Mouse (Mus musculus) layer of hippocampus, postnatal 25 days (tissue): ENCODE measurements around the gene Ccdc7a. TPM values are rescaled to one million over a fixed set of nuclear protein-coding genes. Genes with fewer than 3 reads are reported as not detected.
A peak's percentile ranks its signal among the peaks of the same experiment; 100 is the strongest.

Source experiments
- DNase-seq, 2 experiments: peaks; one replicate each; pipeline ENCODE4 v3.0.0; 2022; ENCODE audit warnings: mixed read lengths in 2 of 2, low spot score in 1 of 2; ENCODE audit errors: extremely low spot score in 1 of 2
- total RNA-seq, 2 experiments: library from RNA; stranded (reverse); gene quantifications; 2 replicates each; pipeline ENCODE4 v1.2.3; 2021

Gene Ccdc7a
- total RNA-seq, 2 experiments from 2014 or later = not detected

DNA sequence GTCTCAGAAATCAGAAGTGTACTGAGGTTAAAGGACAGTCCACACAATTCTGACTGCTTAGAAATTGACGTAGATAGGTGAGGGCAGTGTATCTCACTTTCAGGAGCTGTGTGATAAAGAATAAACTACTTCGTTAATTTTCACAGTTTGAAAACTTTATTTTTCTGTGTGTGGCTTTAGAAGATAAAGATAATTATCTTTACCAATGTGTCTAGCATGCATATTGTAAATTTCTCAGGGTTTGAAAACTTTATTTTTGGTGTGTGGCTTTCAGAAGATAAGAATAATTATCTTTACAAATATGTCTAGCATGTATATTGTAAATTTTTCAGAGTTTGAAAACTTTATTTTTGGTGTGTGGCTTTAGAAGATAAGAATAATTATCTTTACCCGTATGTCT lies 376.6 kb downstream of the Ccdc7a start:
- no peak for DNase-seq

DNA sequence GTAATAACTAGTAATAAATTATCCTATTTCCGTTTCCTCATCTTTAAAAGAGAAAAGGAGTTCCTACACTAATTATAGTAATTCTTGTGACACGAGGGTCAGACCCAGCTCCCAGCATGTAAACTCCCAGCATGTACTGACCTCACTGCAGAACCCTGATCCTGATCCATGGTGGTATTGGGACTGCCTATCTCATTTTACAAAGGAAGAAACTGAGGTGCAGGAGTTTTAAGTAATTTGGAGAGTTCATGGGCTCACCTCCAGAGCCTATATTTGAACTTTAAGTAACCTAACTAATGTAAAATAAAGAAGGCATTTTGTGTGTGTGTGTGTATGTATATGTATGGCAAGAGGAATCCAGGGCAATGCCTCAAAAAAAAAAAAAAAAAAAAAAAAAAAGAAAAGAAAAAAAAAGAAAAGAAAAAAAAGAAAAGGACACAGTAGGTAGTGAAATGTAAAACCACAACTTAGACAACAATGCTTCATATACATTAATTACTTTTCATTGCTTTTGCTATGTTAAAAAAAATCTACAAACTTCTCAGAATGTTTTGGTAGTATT lies 378.8 kb downstream of the Ccdc7a start:
- DNase-seq = no peak

DNA sequence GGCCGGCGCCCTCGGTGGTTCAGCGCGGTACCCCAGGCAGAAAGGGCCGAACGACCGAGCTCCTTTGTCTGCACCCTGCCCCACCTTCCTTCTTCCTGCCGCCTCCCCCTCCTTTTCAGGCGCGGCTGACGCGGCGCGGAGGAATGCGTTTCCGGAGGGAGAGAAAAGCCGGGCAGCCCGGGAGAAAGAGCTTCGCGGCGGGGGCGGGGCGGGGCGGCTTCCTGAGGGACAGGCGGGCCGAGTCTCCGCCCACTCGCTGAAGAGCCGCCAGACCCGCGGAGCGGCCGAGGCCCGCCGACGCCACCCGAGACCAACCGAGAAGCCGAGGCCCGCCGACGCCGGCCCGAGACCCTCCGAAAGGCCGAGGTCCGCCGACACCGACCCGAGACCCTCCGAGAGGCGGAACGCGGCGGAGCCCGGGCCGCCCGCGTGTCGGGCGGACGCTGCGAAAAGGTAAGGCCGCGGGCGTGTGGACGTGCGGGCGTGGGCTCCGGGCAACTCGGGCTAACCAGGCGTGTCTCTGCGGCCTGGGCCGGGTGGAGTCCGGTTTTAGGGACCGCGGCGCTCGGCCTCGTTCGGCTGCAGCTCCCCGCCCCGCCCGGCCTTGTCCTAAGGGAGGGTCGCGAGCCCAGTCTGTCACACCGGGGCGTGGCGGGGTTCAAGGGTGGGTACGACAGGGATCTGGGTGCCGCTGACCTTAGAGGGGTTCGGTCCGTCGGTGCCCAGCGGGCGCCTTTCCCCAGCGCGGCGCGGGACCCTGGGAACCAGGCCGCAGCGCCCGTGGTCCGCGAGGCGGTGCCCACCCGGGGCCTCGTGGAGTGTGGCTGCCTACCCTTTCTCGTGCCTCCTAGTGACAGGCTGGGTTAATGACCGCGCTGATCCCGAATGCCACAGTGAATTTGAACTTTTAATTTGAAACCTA lies 379.5 kb downstream of the Ccdc7a start, which contains the start of gene Itgb1:
Itgb1 (plus strand) TSS at position 148 of the 922 bp plus-strand sequence.
- peak; percentile 78 to 88 for DNase-seq

DNA sequence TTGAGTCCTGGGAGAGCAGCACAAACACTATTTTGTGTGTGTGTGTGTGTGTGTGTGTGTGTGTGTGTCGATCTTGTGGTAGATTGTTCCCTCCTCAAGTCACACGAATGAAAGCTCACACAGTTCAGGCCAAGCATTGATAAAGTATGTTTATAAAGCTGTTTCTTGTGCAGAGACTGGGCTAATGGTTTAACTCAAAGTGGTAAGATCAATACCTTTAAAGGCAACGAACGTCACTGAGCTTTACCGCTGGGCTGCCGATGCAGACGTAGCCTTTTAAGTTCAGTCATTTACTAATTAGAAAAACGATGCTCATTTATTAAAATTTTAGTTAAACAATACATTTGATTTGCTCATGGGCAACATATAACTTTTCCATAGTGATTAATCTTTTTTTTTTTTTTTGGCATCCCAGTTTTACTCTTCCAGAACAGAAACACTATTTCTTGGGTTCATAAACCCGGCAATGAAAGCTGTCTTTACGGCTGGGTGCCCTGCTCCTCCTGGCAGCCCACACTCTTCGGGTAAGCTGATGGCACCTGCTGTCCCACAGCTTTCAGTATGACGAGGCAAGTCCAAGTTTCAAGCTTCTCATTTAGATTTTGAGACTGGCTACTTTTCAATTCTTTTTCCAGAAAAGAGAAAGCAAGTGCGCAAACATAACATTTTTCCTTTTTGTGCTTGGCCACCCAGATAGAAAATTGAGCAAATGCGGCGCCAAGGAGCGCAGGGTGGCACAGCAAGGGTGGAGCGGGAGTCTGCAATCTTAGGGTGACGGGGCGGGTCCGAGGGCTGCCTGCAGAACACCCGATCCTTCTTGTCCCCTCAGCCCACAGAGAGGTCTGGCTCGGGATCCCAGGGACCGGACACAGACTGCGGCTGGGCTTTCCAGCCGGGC lies 380.5 kb downstream of the Ccdc7a start:
- no peak for DNase-seq

Other genes with a start within 250 kb of the Ccdc7a start
- not detected for gene Ccdc7b, start 1.6 kb upstream of the Ccdc7a start, total RNA-seq
- gene Gm10999, start 66.1 kb upstream of the Ccdc7a start, total RNA-seq = not detected
- 10 to 100 TPM; 21.2 to 22.1 TPM for gene 2610044O15Rik8, start 168.9 kb upstream of the Ccdc7a start, total RNA-seq